Mouse (Mus musculus) liver, embryonic 14.5 days (tissue): ENCODE measurements around the gene Bcl2l13. TPM values are rescaled to one million over a fixed set of nuclear protein-coding genes. Genes with fewer than 3 reads are reported as not detected.
A peak's percentile ranks its signal among the peaks of the same experiment; 100 is the strongest.
"Not testable (repeated sequence)": the region's sequence is repeated elsewhere in the genome, so short reads cannot be mapped to it uniquely, and the experiment has no call there.

Source experiments
- ATAC-seq: fragments of 200-750 bp; cut with Nextera tagmentation; 2 replicates; pipeline ENCODE4 v1.8.0; 2017; ENCODE audit warnings: moderate number of reproducible peaks, mild to moderate bottlenecking, moderate library complexity; ENCODE audit not compliant: insufficient read depth
- DNase-seq, 3 experiments: peaks; one replicate each; pipeline ENCODE4 v3.0.0-alpha.2; 2012 to 2013; ENCODE audit warnings: low read depth in 3 of 3, low spot score in 3 of 3
- H3K27ac ChIP-seq: fragments of 300-500 bp; sonication (generic); 2 replicates; pipeline ENCODE4 v1.5.1; 2014; ENCODE audit warnings: moderate library complexity, mild to moderate bottlenecking, control low read depth, inconsistent platforms
- H3K27me3 ChIP-seq: fragments of 300-500 bp; sonication (generic); 2 replicates; pipeline ENCODE4 v1.6.1; 2014; ENCODE audit warnings: mild to moderate bottlenecking, low read length, moderate library complexity; ENCODE audit not compliant: control insufficient read depth, insufficient read depth
- H3K36me3 ChIP-seq: fragments of 300-500 bp; sonication (generic); replicated peaks from 2 replicates; pipeline ENCODE4 v1.6.1; 2014; ENCODE audit warnings: low read depth; ENCODE audit not compliant: control insufficient read depth, insufficient read depth
- H3K4me1 ChIP-seq, 2 experiments: fragments of 200-500 bp in 1 of 2; fragments of 300-500 bp in 1 of 2; sonication (generic) in 1 of 2; replicated peaks; 2 replicates each; pipeline ENCODE4 v1.6.1; 2012 to 2014; ENCODE audit warnings: antibody characterized with exemption in 1 of 2, inconsistent platforms in 1 of 2, low read length in 1 of 2; ENCODE audit not compliant: control insufficient read depth in 2 of 2, insufficient read depth in 2 of 2
- H3K4me2 ChIP-seq: fragments of 300-500 bp; sonication (generic); 2 replicates; pipeline ENCODE4 v1.6.1; 2014; ENCODE audit warnings: low read depth, mild to moderate bottlenecking, control low read depth, moderate library complexity
- H3K4me3 ChIP-seq, 2 experiments: fragments of 200-500 bp in 1 of 2; fragments of 300-500 bp in 1 of 2; sonication (generic) in 1 of 2; 2 replicates each; pipeline ENCODE4 v1.5.1; 2012 to 2014; ENCODE audit warnings: low read depth in 2 of 2, low read length in 2 of 2, mild to moderate bottlenecking in 2 of 2, control low read depth in 1 of 2, inconsistent platforms in 1 of 2, moderate library complexity in 1 of 2; ENCODE audit not compliant: insufficient read depth in 1 of 2
- H3K9ac ChIP-seq: fragments of 300-500 bp; sonication (generic); replicated peaks from 2 replicates; pipeline ENCODE4 v1.6.1; 2014; ENCODE audit warnings: mild to moderate bottlenecking, control low read depth, moderate library complexity
- H3K9me3 ChIP-seq: fragments of 300-500 bp; sonication (generic); 2 replicates; pipeline ENCODE4 v1.6.1; 2016; ENCODE audit warnings: low read length, mixed read lengths; ENCODE audit not compliant: control insufficient read depth
- CTCF ChIP-seq: IDR thresholded peaks from 2 replicates; pipeline ENCODE4 v1.5.1; 2016; ENCODE audit warnings: antibody characterized with exemption, low read depth, control low read depth
- EP300 ChIP-seq: IDR thresholded peaks from 2 replicates; pipeline ENCODE4 v1.6.1; 2016; ENCODE audit warnings: antibody characterized with exemption, low read depth
- WGBS: fragments of 180-500 bp; shearing (Covaris S2); extraction: QIAGEN DNeasy Blood & Tissue Kit; methylation state at CpG from one replicate; pipeline ENCODE4 v1.1.7; 2014; ENCODE audit not compliant: insufficient replicate concordance; 5-methylcytosine and 5-hydroxymethylcytosine counted together
- polyA plus RNA-seq, 2 experiments: library from polyadenylated mRNA; depleted of rRNA in 1 of 2; stranded (reverse) in 1 of 2; unstranded in 1 of 2; fragments of >200 nt; fragmentation: Nextera tagmentation in 1 of 2; extraction: Ambion mirVana in 1 of 2; gene quantifications; 2 replicates each; pipeline versions ENCODE4 v1.2.1 to v1.2.3; 2012 to 2014

The Bcl2l13 gene
- polyA plus RNA-seq, 2 experiments: 18.1 to 28.6 TPM

DNA sequence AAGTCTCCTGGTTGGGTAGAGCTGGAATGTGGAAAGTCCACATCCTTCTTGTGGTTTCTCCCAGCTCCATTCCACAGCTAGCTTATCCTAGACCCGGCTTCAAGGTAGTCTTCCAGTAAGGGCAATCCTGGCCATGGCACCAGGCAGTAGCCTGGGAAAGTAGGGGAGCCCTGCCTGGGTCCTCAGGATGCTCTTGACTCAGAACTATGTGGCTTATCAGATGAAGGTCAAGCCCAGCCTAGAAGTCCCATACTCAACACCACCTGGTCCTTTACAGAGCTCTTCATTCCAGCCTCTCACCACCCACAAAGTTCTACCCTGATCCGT is 79.6 kb downstream of the Bcl2l13 start:
- 8% methylated on average over 2 of the region's 2 CpGs for WGBS
- DNase-seq (no peak), ATAC-seq (peak; percentile 20; the same call in 1 of the 2 replicates)
- H3K4me2 ChIP-seq: peak overlapping the region; percentile 99
- H3K4me1 ChIP-seq: peaks cover 38 to 53% of the 10 kb centered on the region in 2 experiments
- H3K27ac ChIP-seq: peak overlapping the region; percentile 48
- no peaks in the 10 kb centered on the region for H3K9me3 ChIP-seq
- H3K27me3 ChIP-seq: no peaks in the 10 kb centered on the region
- H3K36me3 ChIP-seq: no peaks in the 10 kb centered on the region
- H3K9ac ChIP-seq: peak overlapping the region; percentile 65
- H3K4me3 ChIP-seq: peak overlapping the region; percentile 78 to 81
- no peak for TF ChIP-seq EP300
- TF ChIP-seq CTCF: no peak

DNA sequence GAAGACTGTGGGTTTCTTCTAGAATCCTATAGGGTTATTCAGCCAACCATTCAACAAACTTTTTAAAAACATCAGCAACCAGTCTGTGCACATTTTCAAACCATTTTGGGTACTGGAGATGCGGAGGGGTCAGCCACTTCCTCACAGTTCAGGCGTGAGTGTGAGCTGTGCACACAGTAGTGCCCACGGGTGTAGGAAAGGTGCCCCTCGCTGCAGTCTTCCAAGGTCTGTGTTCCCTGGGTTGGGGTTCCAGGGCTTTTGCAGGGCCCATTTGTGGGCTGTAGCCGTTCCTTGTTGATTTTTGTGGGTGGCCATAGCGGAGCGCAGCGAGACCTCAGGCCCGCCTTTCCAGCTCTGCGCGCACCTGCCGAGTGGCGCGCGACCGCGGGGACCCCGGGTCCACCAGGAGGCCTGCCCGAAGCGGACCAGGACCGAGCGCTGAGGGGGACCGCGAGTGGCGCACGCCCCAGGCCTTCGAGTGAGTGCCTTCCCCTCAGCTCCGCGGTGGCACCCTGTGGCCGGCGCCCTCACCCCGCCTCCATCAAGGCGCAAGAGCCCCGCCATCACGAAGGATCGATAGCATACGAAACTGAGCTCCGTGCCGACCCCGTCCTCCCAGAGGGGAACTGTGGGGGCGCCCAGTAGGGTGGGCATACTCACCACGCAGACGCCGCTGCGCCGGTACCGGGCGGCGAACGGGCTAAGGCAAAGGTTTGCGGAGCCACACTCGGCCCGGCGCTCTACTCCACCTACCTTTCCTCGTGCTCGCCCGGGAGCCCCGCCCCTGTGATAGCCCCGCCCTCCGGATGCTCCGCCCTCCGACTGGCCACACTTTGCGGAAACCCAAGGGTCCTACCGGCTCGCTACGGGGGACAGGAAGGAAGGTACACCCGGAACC is 80.3 kb downstream of the Bcl2l13 start, which contains the start of gene Bid:
TSS of gene Bid (minus strand) at position 780 of the 898 bp plus-strand sequence.
- WGBS: under 1% methylated on average over 67 of the region's 67 CpGs
- Histone ChIP-seq H3K9me3 (no peaks in the 10 kb centered on the region), H3K4me3 (peak within 1 kb of the TSS; percentile 78 to 81), H3K4me2 (peak within 1 kb of the TSS; percentile 99), H3K27me3 (no peaks in the 10 kb centered on the region), H3K9ac (peak within 1 kb of the TSS; percentile 65), H3K36me3 (no peaks in the 10 kb centered on the region), H3K4me1 (peaks cover 35 to 47% of the 10 kb centered on the region in 2 experiments), H3K27ac (peak within 1 kb of the TSS; percentile 48)
- TF ChIP-seq EP300 (no peak), CTCF (no peak)
- DNase-seq (peak; percentile 62 to 71 (median 70)), ATAC-seq (peak; percentile 82)

DNA sequence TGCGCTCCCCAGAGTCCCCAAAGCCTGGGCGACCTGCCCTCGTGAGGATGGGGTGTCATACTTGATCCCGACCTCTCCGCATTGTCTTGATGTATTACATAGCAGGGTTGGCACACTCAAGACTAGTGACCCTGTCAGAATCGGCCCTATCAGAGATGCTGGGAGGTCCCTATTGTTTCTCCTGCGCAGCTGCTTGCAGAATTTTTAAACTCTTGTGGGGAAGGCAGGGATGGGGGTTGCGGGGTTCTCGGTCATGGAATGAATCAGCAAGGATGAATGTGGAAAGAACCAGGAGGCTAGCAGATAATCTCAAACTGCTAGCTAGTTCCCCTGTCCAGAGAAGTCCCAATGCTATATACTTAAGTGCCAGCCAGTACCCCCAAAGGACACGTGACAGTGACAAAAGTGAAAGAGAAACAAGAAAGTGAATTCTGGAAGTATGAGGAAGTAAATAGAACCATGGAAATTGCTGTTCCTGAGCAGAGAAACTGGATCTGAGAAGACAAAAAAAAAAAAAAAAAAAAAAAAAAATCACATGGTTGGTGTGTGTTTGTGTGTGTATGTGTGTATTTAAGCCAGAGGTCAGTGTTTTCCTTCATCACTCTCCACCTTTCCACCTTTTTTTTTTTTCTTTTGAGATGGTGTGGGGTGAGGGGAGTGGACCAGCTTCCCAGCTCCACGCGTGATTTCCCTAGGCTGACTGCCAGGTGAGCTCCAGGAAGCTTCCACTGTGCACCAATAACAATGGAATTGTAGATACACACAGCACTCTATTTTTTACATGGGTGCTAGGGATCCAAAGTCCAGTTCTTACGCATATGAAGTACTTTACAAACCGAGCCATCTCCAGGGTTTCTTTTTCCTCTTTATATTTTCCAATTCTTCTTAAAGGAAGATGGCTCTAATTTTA is 81.2 kb downstream of the Bcl2l13 start:
- not testable (repeated sequence) for H3K27me3 ChIP-seq, H3K27ac ChIP-seq, DNase-seq, H3K36me3 ChIP-seq, H3K9me3 ChIP-seq, H3K9ac ChIP-seq
- Histone ChIP-seq H3K4me1 (peaks cover 26 to 38% of the 10 kb centered on the region in 2 experiments), H3K4me2 (peak overlapping the region; percentile 99), H3K4me3 (peak overlapping the region; percentile 78 to 81)
- ATAC-seq: peak; percentile 53
- WGBS: 29% methylated on average over 10 of the region's 14 CpGs

DNA sequence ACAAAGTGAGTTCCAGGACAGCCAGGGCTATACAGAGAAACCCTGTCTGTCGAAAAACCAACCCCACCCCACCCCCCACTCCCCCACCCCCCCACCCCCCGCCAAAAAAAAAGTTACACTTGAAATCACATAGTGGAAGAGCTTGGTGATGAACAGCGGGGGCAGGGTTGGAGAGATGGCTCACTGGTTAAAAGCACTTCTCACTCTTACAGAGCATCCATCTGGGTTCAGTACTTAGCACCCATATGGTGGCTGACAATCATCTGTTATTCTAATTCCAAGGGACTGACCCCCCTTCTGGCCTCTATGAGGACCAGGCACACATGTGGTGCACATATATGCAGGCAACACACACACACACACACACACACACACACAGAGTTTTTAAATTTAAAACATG is 82.0 kb downstream of the Bcl2l13 start:
- H3K36me3 ChIP-seq: no peaks in the 10 kb centered on the region
- DNase-seq: no peak
- no peak overlapping the region for H3K9ac ChIP-seq
- H3K4me3 ChIP-seq: no peak overlapping the region
- H3K4me1 ChIP-seq: peaks cover 24 to 32% of the 10 kb centered on the region in 2 experiments
- no peaks in the 10 kb centered on the region for H3K9me3 ChIP-seq
- ATAC-seq: no peak
- H3K27me3 ChIP-seq: no peaks in the 10 kb centered on the region
- no peak overlapping the region for H3K4me2 ChIP-seq
- H3K27ac ChIP-seq: no peak overlapping the region
- 58% methylated on average over 3 of the region's 3 CpGs for WGBS
- TF ChIP-seq CTCF: no peak
- TF ChIP-seq EP300: no peak
